Mouse (Mus musculus) retina, postnatal 1 day (tissue): ENCODE data around the gene Gm14443.
A peak's percentile ranks its signal among the peaks of the same experiment; 100 is the strongest.
"Not testable (repeated sequence)": the region's sequence is repeated elsewhere in the genome, so short reads cannot be mapped to it uniquely, and the experiment has no call there.

Experiments used
- DNase-seq: peaks from one replicate; pipeline ENCODE4 v3.0.0-alpha.2; 2012

Gm14443 gene

DNA sequence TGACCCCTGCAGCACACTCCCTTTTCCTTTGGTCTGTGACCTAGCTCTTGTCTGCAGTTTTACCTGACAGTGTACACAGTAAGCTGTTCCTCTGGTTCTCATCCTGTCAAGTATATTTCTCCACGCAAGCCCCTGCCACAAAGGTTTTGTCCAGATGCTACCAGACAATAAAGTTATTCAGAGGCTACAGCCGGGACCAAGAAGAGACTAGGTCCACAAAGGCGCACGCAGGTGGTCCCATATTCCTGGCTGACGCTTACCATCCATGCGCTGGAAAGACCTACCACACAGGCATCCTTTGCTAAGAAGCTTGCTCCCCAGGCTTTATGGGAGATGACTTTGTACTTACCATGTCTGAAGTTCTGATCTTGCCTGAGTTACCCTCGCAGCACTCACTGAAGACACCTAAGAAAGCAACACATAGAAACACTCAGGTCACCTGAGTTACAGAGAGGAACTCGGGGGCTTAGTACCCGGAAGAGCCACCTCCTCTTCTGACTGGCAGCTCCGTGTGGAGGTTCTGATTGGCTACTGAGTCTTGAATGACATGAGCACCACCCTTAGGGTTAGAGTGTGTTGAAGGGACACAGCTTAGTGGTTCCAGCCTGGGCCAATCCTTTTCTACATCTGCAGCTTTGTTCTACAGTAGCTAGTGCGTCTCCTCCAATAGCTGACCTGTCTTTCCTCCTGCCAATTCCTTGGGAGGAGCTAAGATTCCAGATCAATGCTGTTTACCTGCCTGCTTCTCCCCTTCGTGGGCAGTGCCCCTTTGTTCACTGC, at the start of gene Gm14443:
Gene Gm14443 (minus strand): TSS at position 471 of the 780 bp plus-strand sequence.
- not testable (repeated sequence) for DNase-seq

DNA sequence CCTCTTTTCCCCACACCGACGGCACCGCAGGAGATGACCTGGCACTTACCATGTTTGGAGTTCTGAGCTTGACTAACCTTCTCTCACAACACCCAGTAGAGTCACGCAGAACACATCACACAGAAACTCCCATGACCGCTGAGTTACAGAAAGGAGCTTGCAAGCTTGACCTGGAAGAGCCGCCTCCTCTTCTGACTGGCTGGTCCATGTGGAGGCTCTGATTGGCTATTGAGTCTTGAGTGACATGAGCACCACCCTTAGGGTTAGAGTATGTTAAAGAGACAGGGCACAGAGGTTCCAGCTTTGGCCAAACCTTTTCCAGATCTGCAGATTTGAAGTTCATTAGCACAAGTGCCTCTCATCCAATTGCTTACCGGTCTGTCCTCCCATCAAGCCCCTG, 31.1 kb upstream of the Gm14443 start, which contains the start of gene Gm14391:
Gene Gm14391 (minus strand): TSS at position 186 of the 400 bp plus-strand sequence.
- not testable (repeated sequence) for DNase-seq

DNA sequence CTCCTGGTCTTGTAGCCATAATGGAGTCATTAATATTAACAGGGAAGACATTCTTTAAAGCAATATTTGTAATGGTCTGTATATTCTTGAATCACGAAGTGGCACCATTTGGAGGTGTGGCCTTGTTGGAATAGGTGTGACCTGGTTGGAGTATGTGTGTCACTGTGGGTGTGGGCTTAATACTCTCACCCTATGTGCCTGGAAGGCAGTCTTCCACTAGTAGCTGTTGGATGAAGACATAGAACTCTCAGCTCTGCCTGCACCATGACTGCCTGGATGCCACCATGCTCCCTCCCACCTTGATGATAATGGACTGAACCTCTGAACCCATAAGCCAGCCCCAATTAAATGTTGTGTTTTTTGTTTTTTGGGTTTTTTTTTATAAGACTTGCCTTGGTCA, 3.3 kb upstream of the Gm14443 start:
- not testable (repeated sequence) for DNase-seq

DNA sequence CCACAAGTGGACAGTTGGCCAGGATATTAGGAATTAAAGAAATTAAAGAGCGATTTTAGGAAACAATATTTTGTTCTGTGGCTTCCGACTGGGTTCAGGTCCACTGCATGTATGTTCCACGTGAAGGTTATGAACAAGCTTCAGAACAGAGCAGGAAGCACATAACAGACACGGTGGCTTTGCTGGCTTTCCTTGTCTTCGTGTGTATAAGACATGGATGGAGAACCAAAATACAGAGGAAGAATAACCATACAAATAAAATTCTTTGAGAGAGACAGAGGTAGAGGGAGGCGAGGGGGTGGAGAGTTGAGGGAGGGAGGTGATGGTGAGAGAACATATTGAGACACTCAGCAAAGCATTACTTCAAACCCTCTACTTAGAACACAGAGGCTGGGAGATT, 641 bp upstream of the Gm14443 start:
- DNase-seq = no peak

DNA sequence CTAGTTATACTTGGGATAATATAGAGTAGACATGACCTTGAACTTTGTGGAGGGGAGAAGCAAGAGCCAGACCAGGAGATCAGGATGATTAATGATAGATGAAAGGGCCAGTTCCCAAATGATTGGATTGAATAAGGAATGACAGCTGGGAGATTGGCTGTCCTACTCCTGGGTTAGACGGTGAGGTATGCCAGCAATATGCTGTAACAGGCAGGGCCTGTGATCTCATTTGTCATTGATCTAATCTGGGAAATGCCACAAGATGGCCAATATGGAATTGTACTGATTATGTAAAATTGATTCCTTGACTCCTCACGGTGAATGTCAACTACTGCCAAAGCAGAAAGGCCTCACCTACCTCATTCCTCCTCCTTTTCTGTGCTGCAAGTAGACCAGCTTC, 1.6 kb downstream of the Gm14443 start:
- not testable (repeated sequence) for DNase-seq

DNA sequence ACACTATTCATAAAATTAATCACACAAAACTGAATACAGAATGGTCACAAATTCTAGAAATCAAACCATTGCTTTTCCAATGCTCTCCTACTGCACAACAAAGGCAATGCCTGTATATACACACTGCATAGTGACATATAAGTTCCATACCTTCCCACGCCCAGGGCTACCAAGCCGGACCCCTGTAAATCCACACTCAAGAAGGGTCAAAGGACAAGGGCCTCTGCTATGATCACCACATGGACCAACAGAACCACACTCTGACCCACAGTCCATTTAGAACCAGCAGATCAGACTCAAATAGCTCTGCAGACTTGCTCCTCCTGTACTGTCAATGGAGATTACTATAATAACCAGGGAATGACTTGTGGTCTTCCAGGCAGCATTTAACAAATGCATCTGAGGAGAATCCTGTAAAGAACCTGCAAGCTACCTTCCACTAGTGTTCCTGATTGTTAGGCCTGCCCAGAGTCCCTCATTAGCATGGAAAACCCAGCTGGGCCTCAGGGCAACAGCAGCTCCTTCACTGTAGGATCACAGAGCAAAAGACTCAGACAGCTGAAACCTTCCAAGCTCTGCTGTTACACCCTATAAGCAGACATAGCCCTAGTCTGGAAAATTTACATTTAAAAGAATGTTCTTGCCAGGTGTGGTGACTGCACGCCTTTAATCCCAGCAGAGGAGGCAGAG, 2.6 kb downstream of the Gm14443 start:
- DNase-seq = not testable (repeated sequence)

DNA sequence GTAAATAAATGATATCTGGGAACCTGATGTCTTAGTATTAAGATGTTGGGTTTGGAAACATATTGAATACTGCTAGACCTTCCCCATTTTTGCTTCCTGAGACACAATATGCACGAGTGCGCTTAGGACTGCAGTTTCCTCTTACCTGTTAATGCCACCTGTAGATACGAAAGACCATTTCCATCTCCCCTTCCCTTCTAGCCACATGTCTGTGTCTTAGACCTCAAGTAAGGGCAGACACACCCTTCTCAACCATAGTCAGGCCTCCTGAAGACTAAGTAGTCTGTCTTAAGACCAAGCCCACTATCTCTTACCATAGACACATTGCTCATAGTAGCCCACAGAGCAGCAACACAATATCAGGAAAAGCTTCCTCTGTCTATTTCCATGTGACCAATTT, 3.5 kb downstream of the Gm14443 start:
- no peak for DNase-seq

DNA sequence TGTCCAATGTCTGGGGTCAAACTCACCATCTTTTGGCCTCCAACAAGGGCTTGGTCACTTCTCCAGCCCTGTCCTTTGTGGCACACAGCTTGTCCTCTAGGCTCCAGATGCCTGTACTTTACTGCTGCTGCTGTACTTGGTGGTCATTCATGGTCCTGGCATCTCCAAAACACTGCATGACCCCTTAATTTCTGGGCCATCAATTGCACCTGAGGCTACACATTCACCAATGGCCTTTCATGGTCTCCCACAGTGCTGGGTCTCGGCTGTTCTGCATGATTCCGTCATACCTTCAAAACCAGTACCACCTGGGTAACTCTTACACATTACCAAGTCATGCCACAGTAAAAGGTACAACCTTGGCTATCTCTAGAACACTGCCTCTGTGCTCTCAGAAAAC, 8.8 kb downstream of the Gm14443 start:
- DNase-seq = not testable (repeated sequence)

DNA sequence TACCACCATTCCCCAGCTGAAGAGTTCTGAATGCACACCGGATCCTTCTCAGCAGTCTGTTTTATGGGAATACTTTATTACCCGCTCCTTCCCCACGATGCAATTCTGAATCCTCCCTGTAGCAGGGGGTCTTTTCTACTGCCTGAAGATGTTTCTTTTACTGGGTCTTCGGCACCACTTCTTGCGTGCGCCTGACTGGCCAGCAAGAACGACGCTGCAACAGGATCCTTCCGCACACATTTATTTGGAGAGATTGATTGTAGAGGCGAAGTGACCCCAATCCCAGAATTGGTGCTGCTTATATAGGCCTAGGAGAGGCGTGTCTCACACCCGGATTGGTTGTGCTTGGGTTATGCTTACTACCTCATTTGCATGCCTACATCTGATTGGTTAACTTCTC, 10.6 kb downstream of the Gm14443 start:
- DNase-seq = not testable (repeated sequence)

DNA sequence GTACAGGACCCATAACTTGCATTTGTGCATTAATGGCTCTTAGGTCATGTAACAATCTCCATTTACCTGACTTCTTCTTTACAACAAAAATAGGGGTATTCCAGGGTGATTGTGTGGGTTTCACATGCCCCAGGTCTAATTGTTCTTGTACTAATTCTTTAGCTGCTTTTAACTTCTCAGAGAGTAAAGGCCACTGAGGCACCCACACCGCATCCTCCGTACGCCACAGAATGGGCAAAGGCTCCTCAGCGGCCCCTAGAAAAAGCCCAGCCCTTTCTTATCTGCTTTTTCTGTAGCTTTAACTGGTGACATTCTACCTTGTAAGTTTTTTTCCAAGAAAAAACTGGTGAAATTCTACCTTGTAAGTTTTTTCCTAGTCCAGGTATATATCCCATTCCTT, 14.2 kb downstream of the Gm14443 start:
- not testable (repeated sequence) for DNase-seq

DNA sequence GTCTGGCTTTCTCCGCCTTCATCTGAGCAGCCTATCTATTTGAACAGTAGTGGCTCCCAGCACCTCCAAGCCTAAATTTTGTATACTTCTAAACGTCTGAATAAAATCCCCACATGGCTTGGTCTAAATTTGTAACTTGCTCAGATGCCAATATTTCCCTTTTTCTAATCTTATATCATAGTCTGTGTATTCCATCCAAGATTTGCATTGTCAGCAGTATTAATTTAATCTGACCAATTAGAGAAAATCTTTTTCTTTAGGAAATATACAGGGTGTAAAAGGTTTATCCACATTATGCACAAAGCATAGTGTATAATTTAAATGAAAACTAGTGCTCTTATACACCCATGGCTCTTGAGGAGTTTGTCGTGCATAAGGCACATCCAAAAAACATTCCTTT, 17.0 kb downstream of the Gm14443 start:
- no peak for DNase-seq

DNA sequence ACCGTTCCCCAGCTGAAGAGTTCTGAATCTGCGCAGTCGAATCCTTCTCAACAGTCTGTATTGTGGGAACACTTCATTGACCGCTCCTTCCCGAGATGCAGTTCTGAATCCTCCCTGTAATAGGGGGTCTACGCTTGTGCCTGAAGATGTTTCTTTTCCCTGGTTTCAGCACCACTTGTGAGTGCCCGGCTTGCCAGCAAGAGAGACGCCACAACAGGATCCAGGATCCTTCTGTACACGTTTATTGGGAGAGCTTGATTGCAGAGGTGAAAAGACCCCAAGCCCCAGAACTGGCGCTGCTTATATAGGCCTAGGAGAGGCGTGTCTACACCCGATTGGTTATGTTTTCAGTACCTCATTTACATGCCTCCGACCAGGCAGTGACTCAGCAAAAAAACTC, 19.0 kb downstream of the Gm14443 start:
- no peak for DNase-seq

DNA sequence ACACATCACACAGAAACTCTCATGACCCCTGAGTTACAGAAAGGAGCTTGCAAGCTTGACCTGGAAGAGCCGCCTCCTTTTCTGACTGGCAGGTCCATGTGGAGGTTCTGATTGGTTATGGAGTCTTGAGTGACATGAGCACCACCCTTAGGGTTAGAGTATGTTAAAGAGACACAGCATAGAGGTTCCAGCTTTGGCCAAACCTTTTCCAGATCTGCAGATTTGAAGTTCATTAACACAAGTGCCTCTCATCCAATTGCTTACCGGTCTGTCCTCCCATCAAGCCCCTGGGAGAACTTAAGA, 33.7 kb downstream of the Gm14443 start, which contains the start of gene Gm14399:
Gene Gm14399 (minus strand): TSS at position 20 of the 303 bp plus-strand sequence.
- not testable (repeated sequence) for DNase-seq

DNA sequence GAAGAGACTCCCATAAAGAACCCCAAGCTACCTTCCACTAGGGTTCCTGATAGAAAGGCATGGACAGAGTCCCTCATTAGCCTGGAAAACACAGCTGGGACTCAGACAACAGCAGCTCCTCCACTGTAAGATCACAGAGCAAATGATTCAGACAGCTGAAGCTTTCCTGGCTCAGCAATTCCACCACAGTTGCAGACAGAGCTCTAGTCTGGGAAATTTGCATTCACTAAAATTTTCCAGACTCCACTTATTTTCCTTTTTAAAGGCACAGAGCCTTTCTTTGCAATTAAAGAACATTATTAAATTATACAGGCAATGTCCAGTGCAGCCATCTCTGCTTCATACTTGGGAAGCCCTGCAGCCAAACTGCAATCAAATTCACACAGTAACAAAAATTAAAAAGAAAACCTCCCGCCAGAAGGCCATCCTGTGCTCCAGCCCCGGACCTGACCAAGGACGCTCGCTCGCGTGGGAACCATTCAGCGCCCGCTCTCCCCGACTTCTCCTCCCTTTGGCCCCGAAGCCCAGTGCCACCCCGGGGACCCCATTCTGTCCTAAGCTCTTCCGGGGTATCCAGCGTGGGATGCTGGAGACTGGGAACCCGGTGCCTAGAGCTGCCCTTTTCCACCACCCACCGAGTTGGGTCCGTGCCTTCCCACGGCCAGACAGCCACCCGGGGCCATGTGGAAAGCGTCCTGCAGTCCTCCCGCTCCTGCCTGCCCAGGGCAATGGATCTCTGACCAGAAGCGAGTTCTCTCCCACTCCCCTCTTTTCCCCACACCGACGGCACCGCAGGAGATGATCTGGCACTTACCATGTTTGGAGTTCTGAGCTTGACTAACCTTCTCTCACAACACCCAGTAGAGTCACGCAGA, 34.3 kb downstream of the Gm14443 start:
- peak; percentile 23 for DNase-seq

DNA sequence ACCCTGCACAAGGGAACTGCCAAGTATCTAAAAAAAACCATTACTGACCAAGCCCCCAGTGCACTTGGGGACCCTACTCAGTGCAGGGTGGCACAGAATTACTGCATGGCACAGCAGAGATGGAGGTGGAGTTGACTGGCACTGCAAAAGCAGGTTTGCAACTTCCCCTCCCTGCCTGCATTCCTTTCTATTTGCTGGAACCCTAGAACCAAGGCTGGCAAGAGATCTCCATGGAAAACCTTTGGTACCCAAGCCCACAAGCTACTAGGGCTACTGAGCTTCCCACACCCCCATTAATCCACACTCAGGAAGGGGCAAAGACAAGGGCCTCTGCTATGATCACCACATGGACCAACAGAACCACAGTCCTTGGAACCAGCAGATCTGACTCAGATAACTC, 35.0 kb downstream of the Gm14443 start:
- DNase-seq = not testable (repeated sequence)
